Mouse (Mus musculus) G1E (cell line): ENCODE measurements around the gene Col1a1. TPM values are rescaled to one million over a fixed set of nuclear protein-coding genes. Genes with fewer than 3 reads are reported as not detected.

Source experiments
- ATAC-seq: 2 replicates; pipeline ENCODE4 v1.8.0; 2016; ENCODE audit warnings: mild to moderate bottlenecking; ENCODE audit not compliant: insufficient number of reproducible peaks, poor library complexity, low FRiP score, severe bottlenecking; ENCODE audit errors: extremely low read depth
- DNase-seq: peaks from one replicate; pipeline ENCODE4 v3.0.0; 2012; ENCODE audit warnings: low spot score
- H3K27me3 ChIP-seq: 2 replicates; pipeline ENCODE4 v1.6.1; 2012; ENCODE audit warnings: mild to moderate bottlenecking, low read length, inconsistent platforms; ENCODE audit not compliant: insufficient read depth
- H3K36me3 ChIP-seq: replicated peaks from 2 replicates; pipeline ENCODE3; 2012; ENCODE audit warnings: mild to moderate bottlenecking, inconsistent platforms
- H3K4me1 ChIP-seq: 2 replicates; pipeline ENCODE4 v1.6.1; 2012; ENCODE audit warnings: low read depth, low read length, inconsistent platforms, mixed read lengths; ENCODE audit not compliant: insufficient read depth
- H3K4me3 ChIP-seq: 2 replicates; pipeline ENCODE4 v1.5.1; 2012; ENCODE audit warnings: low read depth, mild to moderate bottlenecking, inconsistent platforms, low read length, moderate library complexity, mixed read lengths
- H3K9me3 ChIP-seq: replicated peaks from 2 replicates; pipeline ENCODE4 v1.6.1; 2012; ENCODE audit warnings: inconsistent platforms
- CTCF ChIP-seq: IDR thresholded peaks from 2 replicates; pipeline ENCODE4 v1.5.1; 2012; ENCODE audit warnings: low read depth, low read length, inconsistent platforms, mixed read lengths
- GATA1 ChIP-seq: IDR thresholded peaks from 2 replicates; pipeline ENCODE4 v1.6.1; 2012; ENCODE audit warnings: borderline replicate concordance, low read length, inconsistent platforms, mixed read lengths
- GATA2 ChIP-seq: IDR thresholded peaks from 2 replicates; pipeline ENCODE4 v1.6.1; 2012; ENCODE audit warnings: low read depth, low read length, inconsistent platforms, borderline replicate concordance
- POLR2AphosphoS5 ChIP-seq: IDR thresholded peaks from 2 replicates; pipeline ENCODE4 v1.6.1; 2012; ENCODE audit warnings: low read depth, low read length, inconsistent platforms; ENCODE audit not compliant: insufficient replicate concordance
- TAL1 ChIP-seq: conservative IDR thresholded peaks from 2 replicates; pipeline ENCODE4 v1.6.1; 2012; ENCODE audit warnings: low read depth, low read length, inconsistent platforms, mixed read lengths
- polyA plus RNA-seq: library from polyadenylated mRNA; stranded (reverse); fragments of >175 nt; gene quantifications from 2 replicates; pipeline ENCODE4 v1.2.3, GENCODE M21; 2012
- total RNA-seq, 2 experiments: library from RNA; stranded (forward) in 1 of 2; stranded (reverse) in 1 of 2; fragments of 200-1000 nt in 1 of 2; fragments of >200 nt in 1 of 2; fragmentation: Nextera tagmentation in 1 of 2; gene quantifications; 2 replicates each; pipeline ENCODE4 v1.2.3; 2014 to 2017

The Col1a1 gene
- total and polyA plus RNA-seq, 3 experiments: 1.9 TPM; not detected in 2

GRCm38 (mm10) chr11:94926431-94926830 is 9.6 kb upstream of the Col1a1 start:
- H3K27me3 ChIP-seq: peaks cover 16% of the 10 kb centered on the region

GRCm38 (mm10) chr11:94927771-94928291 is 8.2 kb upstream of the Col1a1 start:
- no peak overlapping the region for H3K4me3 ChIP-seq
- H3K9me3 ChIP-seq: no peaks in the 10 kb centered on the region
- TF ChIP-seq GATA1 (no peak), POLR2AphosphoS5 (no peak), CTCF (no peak)
- ATAC-seq (no peak), DNase-seq (no peak)
- peaks cover 19% of the 10 kb centered on the region for H3K27me3 ChIP-seq
- no peaks in the 10 kb centered on the region for H3K36me3 ChIP-seq
- H3K4me1 ChIP-seq: peaks cover 8% of the 10 kb centered on the region

More at GRCm38 (mm10) chr11:94926431-94926830, 9.6 kb upstream of the Col1a1 start:
- TF ChIP-seq CTCF: no peak
- TF ChIP-seq TAL1: no peak
- Histone ChIP-seq H3K4me3 (no peak overlapping the region), H3K4me1 (peaks cover 8% of the 10 kb centered on the region), H3K36me3 (no peaks in the 10 kb centered on the region), H3K9me3 (no peaks in the 10 kb centered on the region)
- no peak for ATAC-seq
- no peak for DNase-seq

DNA sequence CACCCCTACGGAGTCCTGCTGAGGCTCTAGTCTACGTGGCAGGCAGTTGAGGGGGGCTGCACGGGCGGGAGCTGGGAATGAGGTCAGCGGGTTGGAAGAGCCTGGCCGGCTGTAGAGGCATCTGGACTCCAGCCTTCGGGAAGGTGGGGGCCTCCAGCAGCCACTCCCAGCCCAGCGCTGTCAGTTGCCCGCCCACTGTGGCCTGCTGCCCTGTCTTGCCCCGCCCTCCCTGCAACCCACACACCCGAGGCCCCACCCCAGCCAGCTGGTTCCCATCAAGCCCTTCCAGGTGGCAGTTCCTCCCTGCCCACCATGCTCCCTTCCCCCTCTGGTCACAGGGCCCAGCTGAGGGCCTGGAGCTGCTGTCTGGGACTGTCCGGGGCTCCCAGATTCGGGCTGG is 7.2 kb upstream of the Col1a1 start:
- peaks cover 25% of the 10 kb centered on the region for H3K27me3 ChIP-seq
- ATAC-seq: no peak
- no peak for DNase-seq

GRCm38 (mm10) chr11:94929599-94929998 is 6.4 kb upstream of the Col1a1 start:
- DNase-seq (no peak), ATAC-seq (no peak)
- TF ChIP-seq POLR2AphosphoS5 (no peak), GATA1 (no peak), TAL1 (no peak), GATA2 (no peak), CTCF (no peak)
- no peaks in the 10 kb centered on the region for H3K36me3 ChIP-seq
- no peaks in the 10 kb centered on the region for H3K9me3 ChIP-seq
- peaks cover 32% of the 10 kb centered on the region for H3K27me3 ChIP-seq
- no peak overlapping the region for H3K4me3 ChIP-seq
- H3K4me1 ChIP-seq: peaks cover 8% of the 10 kb centered on the region

More for the DNA sequence above, 7.2 kb upstream of the Col1a1 start:
- no peak for TF ChIP-seq GATA2
- peaks cover 8% of the 10 kb centered on the region for H3K4me1 ChIP-seq
- no peaks in the 10 kb centered on the region for H3K9me3 ChIP-seq
- no peaks in the 10 kb centered on the region for H3K36me3 ChIP-seq
- no peak overlapping the region for H3K4me3 ChIP-seq

DNA sequence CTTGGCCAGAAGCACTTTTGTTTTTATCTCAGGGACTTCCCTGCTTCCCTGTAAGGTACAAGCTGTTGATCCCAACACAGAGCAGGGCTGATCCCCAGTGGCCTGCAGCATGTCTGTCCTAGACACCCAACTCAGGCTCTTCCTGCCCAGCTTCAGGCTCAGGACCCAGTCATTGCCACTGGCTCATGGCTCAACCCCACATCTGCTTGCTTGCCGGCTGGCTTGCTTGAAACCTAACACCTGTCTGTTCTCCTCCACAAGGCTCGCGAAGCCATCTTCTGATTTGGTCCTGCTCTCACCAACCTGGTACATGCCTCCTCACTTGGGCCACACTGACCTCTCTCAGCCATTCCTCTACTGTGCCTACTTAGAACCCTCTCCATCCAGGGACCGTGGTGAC is 5.9 kb upstream of the Col1a1 start:
- DNase-seq: no peak
- TF ChIP-seq CTCF (no peak), TAL1 (no peak), POLR2AphosphoS5 (no peak), GATA2 (no peak), GATA1 (no peak)

DNA sequence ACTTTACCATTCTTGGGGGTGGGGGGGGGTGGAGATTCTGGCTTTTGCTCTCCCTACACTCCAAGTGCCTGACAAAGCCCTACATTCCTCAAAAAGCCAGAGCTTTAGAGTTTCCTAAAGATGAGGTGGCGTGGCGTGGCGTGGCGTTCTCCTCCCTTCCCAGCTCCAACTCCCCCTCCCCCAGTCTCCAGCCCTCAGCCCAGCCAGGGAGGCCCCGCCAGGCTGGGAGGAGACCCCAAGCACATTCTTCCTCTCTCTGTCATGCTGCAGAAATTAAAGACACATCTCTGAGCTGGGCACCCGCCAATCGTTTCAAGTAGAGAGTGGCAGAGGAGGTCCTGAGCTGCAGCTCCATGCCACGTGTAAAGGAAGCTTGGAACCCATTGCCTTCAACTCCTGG is 2.4 kb upstream of the Col1a1 start:
- H3K4me3 ChIP-seq: no peak overlapping the region
- DNase-seq: no peak
- H3K4me1 ChIP-seq: peaks cover 22% of the 10 kb centered on the region
- TF ChIP-seq GATA2 (no peak), POLR2AphosphoS5 (no peak), CTCF (no peak), TAL1 (no peak), GATA1 (no peak)
- H3K9me3 ChIP-seq: no peaks in the 10 kb centered on the region
- peaks cover 40% of the 10 kb centered on the region for H3K27me3 ChIP-seq
- H3K36me3 ChIP-seq: no peaks in the 10 kb centered on the region
- ATAC-seq: no peak

More for the DNA sequence above, 5.9 kb upstream of the Col1a1 start:
- Histone ChIP-seq H3K4me3 (no peak overlapping the region), H3K4me1 (peaks cover 8% of the 10 kb centered on the region), H3K36me3 (no peaks in the 10 kb centered on the region), H3K9me3 (no peaks in the 10 kb centered on the region), H3K27me3 (peaks cover 32% of the 10 kb centered on the region)
- no peak for ATAC-seq

DNA sequence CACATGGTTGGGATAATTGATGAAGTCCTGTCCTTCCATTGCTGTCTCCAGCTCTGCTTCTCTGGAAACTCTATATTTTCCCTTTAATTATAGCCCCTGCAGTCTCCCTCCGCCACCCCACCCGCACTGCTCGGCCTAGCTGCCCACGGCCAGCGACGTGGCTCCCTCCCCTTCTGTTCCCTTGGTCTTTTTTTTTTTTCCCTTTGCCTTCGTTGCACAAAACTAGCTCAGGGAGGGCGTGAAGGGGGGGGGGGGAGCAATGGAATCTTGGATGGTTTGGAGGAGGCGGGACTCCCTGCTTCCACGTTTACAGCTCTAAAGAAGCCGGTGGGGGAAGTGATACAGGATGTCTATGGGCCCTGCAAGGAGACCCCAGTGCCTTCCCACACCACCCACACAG is 1.5 kb upstream of the Col1a1 start:
- H3K4me1 ChIP-seq: peaks cover 16% of the 10 kb centered on the region
- H3K36me3 ChIP-seq: no peaks in the 10 kb centered on the region
- ATAC-seq (no peak), DNase-seq (no peak)
- no peak overlapping the region for H3K4me3 ChIP-seq
- no peak for TF ChIP-seq GATA2
- TF ChIP-seq TAL1: no peak
- no peak for TF ChIP-seq GATA1
- no peaks in the 10 kb centered on the region for H3K9me3 ChIP-seq
- peaks cover 42% of the 10 kb centered on the region for H3K27me3 ChIP-seq
